Mouse (Mus musculus) cortical plate, adult 2 months (tissue): ENCODE measurements around the gene Fam193b.

Source experiments
- CTCF ChIP-seq: fragments of 200-500 bp; IDR thresholded peaks from 2 replicates; pipeline ENCODE4 v1.5.1; 2011; ENCODE audit warnings: mild to moderate bottlenecking, control low read depth, low read length; ENCODE audit not compliant: insufficient read depth; ENCODE audit errors: extremely low read depth
- POLR2A ChIP-seq: fragments of 200-500 bp; IDR thresholded peaks from 2 replicates; pipeline ENCODE4 v1.6.1; 2011; ENCODE audit warnings: mild to moderate bottlenecking, low read length, control low read depth; ENCODE audit not compliant: insufficient read depth; ENCODE audit errors: extremely low read depth

DNA sequence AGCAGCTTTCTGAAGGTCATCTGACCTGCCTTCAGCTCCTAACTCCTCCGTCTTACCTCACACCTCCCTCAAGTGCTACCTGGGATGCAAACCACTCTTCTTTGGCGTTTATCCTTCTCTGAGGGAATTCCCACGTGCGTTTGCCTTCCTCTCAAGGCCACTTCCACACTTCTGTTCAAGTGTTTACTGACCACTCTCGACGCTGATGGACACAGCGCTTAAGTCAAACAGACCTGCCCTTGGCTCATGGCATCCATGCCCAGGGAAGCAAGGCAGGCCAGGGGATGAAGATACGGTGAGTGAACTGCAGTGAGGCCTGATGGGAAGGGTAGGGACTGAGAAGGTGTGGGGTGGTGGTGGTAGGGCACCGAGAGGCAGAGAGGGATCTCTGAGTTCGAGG, 70.3 kb downstream of the Fam193b start:
- TF ChIP-seq POLR2A (no peak), CTCF (no peak)
